Mouse (Mus musculus): Measurements from ENCODE around the gene Noxred1. TPM values are rescaled to one million over a fixed set of nuclear protein-coding genes. Genes with fewer than 3 reads are reported as not detected.

Gene Noxred1
- polyA plus RNA-seq, 1 experiment from 2014 or later = 1.6 TPM

- 95% methylated on average over 4 of the region's 4 CpGs for WGBS
- no peaks in the 10 kb centered on the region for H3K4me1 ChIP-seq (replicated peaks; ENCODE audit: control insufficient read depth, insufficient read depth, low read length)
- no peak overlapping the region for H3K27ac ChIP-seq (ENCODE audit: low read length)
- no peaks in the 10 kb centered on the region for H3K27me3 ChIP-seq (replicated peaks; ENCODE audit: control insufficient read depth, insufficient read depth, low read length)
- H3K9me3 ChIP-seq (ENCODE audit: control insufficient read depth, low read length) = no peaks in the 10 kb centered on the region
- ATAC-seq = no peak
- no peak overlapping the region for H3K4me2 ChIP-seq (ENCODE audit: low read length)
- no peak overlapping the region for H3K9ac ChIP-seq (replicated peaks; ENCODE audit: low read depth, low read length)
- H3K4me3 ChIP-seq (replicated peaks; ENCODE audit: low read length) = no peak overlapping the region
- H3K36me3 ChIP-seq (ENCODE audit: control insufficient read depth, insufficient read depth) = peaks cover 7% of the 10 kb centered on the region; the same call in 1 of the 2 replicates
Measured at GRCm38 (mm10) chr12:87177631-87178030, 60.9 kb downstream of the Noxred1 start.

- Histone ChIP-seq H3K36me3 (ENCODE audit: control insufficient read depth, insufficient read depth) (peaks cover 14% of the 10 kb centered on the region; the same call in 1 of the 2 replicates), H3K4me2 (ENCODE audit: low read length) (no peak overlapping the region)
- 71% methylated on average over 4 of the region's 4 CpGs for WGBS
Measured at GRCm38 (mm10) chr12:87175194-87175946, 63.2 kb downstream of the Noxred1 start.

More at GRCm38 (mm10) chr12:87175194-87175946, 63.2 kb downstream of the Noxred1 start:
- H3K27ac ChIP-seq (ENCODE audit: low read length) = no peak overlapping the region
- no peaks in the 10 kb centered on the region for H3K9me3 ChIP-seq (ENCODE audit: control insufficient read depth, low read length)
- H3K4me1 ChIP-seq (replicated peaks; ENCODE audit: control insufficient read depth, insufficient read depth, low read length) = no peaks in the 10 kb centered on the region; the same call in 1 of the 2 replicates
- no peak overlapping the region for H3K4me3 ChIP-seq (replicated peaks; ENCODE audit: low read length)
- H3K9ac ChIP-seq (replicated peaks; ENCODE audit: low read depth, low read length) = no peak overlapping the region
- no peaks in the 10 kb centered on the region for H3K27me3 ChIP-seq (replicated peaks; ENCODE audit: control insufficient read depth, insufficient read depth, low read length)
- ATAC-seq = no peak

Small RNA genes lying within 50 kb of the gene (microRNA-seq; reads per million reads assigned to microRNA genes)
- gene Gm47293 = not detected

Other genes starting within 250 kb of the Noxred1 start
- 5.2 and 9.4 TPM in 2 replicates for gene Zdhhc22, start 248.3 kb downstream of the Noxred1 start, polyA plus RNA-seq (2015; fragmentation: Nextera tagmentation; extraction: Ambion mirVana)
- gene Tmem63c, start 217.4 kb downstream of the Noxred1 start, polyA plus RNA-seq (2015; fragmentation: Nextera tagmentation; extraction: Ambion mirVana) = 6.4 and 11.2 TPM in 2 replicates
- gene Ngb, start 136.2 kb downstream of the Noxred1 start, polyA plus RNA-seq (2015; fragmentation: Nextera tagmentation; extraction: Ambion mirVana) = 2.2 and 3.7 TPM in 2 replicates
- gene Gstz1, start 91.6 kb downstream of the Noxred1 start, polyA plus RNA-seq (2015; fragmentation: Nextera tagmentation; extraction: Ambion mirVana) = 26.8 and 30.0 TPM in 2 replicates
- 12.7 and 13.4 TPM in 2 replicates for gene Pomt2, start 90.8 kb downstream of the Noxred1 start, polyA plus RNA-seq (2015; fragmentation: Nextera tagmentation; extraction: Ambion mirVana)
- 1.1 and 1.3 TPM in 2 replicates for gene Samd15, start 39.0 kb downstream of the Noxred1 start, polyA plus RNA-seq (2015; fragmentation: Nextera tagmentation; extraction: Ambion mirVana)
- 4.7 and 5.1 TPM in 2 replicates for gene Tmed8, start 38.3 kb downstream of the Noxred1 start, polyA plus RNA-seq (2015; fragmentation: Nextera tagmentation; extraction: Ambion mirVana)
- 79.1 and 80.9 TPM in 2 replicates for gene Vipas39, start 27.5 kb upstream of the Noxred1 start, polyA plus RNA-seq (2015; fragmentation: Nextera tagmentation; extraction: Ambion mirVana)
- gene Ahsa1, start 27.7 kb upstream of the Noxred1 start, polyA plus RNA-seq (2015; fragmentation: Nextera tagmentation; extraction: Ambion mirVana) = 222 TPM in 2 replicates
- 0.62 and 1.1 TPM in 2 replicates for gene Ism2, start 61.0 kb upstream of the Noxred1 start, polyA plus RNA-seq (2015; fragmentation: Nextera tagmentation; extraction: Ambion mirVana)
- gene Sptlc2, start 149.6 kb upstream of the Noxred1 start, polyA plus RNA-seq (2015; fragmentation: Nextera tagmentation; extraction: Ambion mirVana) = 60.6 and 67.6 TPM in 2 replicates
- 211 and 233 TPM in 2 replicates for gene Slirp, start 205.2 kb upstream of the Noxred1 start, polyA plus RNA-seq (2015; fragmentation: Nextera tagmentation; extraction: Ambion mirVana)
- 42.3 and 47.1 TPM in 2 replicates for gene Alkbh1, start 205.3 kb upstream of the Noxred1 start, polyA plus RNA-seq (2015; fragmentation: Nextera tagmentation; extraction: Ambion mirVana)
- gene Snw1, start 233.5 kb upstream of the Noxred1 start, polyA plus RNA-seq (2015; fragmentation: Nextera tagmentation; extraction: Ambion mirVana) = 116 and 131 TPM in 2 replicates

All from forebrain, embryonic 16.5 days (tissue).